Mouse (Mus musculus): Measurements from ENCODE around the gene Olfr101.
A peak's percentile ranks its signal among the peaks of the same experiment; 100 is the strongest.

Olfr101 gene

GRCm38 (mm10) chr17:37304213-37304612 lies at the start of gene Olfr101:
TSS of gene Olfr101 (minus strand) at chr17:37304313.
- DNase-seq (ENCODE audit: low spot score) = no peak

GRCm38 (mm10) chr17:37339598-37339997 lies 35.5 kb upstream of the Olfr101 start, which contains the start of gene Olfr103:
TSS of gene Olfr103 (minus strand) at chr17:37339698.
- DNase-seq (ENCODE audit: low spot score) = no peak

GRCm38 (mm10) chr17:37316954-37317353 lies 12.8 kb upstream of the Olfr101 start, which contains the start of gene Olfr102:
TSS of gene Olfr102 (minus strand) at chr17:37317054.
- DNase-seq (ENCODE audit: low spot score) = no peak

GRCm38 (mm10) chr17:37310146-37310699 lies 6.1 kb upstream of the Olfr101 start:
- DNase-seq (ENCODE audit: low spot score) = no peak

DNA sequence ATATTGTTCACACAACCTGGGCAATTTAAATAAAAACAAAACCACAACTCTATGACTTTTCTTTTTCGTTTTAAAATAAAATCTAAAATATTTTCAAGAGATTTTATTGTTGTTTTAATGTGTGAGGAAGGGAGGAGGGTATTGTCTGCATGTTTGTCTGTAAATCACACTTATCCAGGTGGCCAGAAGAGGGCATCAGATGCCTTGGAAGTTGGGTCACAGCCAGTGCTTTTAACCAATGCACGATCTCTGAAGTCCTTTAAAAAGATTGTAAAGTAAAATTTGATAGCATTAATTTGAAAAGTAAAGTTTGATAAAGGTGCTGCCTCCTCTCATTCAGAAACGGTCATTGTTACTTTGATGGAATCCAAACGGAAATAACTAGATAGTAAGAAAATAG lies 4.4 kb upstream of the Olfr101 start:
- peak; percentile 2 for DNase-seq (ENCODE audit: low spot score)

DNA sequence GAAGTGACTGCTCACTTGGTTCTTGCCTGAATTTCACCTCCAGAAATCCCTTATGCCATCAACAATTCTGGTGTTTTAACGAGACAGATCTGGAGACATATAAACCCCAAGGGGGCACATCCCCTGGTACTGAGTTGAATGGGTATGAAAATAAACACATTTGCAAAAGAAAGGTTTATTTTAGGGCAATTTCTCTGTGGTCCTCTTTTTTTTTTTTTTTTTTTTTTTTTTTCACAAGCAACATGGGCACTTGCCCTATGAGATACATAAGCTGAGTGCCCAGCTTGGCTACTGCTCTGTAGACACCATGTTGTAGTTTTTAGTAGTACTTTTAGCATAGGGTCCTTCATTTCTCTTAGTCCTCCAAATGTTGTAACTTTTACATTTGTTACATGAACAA lies 20.8 kb downstream of the Olfr101 start, which contains the start of gene Olfr99:
Gene Olfr99 (minus strand): TSS at position 101 of the 400 bp plus-strand sequence.
- DNase-seq (ENCODE audit: low spot score) = no peak

DNA sequence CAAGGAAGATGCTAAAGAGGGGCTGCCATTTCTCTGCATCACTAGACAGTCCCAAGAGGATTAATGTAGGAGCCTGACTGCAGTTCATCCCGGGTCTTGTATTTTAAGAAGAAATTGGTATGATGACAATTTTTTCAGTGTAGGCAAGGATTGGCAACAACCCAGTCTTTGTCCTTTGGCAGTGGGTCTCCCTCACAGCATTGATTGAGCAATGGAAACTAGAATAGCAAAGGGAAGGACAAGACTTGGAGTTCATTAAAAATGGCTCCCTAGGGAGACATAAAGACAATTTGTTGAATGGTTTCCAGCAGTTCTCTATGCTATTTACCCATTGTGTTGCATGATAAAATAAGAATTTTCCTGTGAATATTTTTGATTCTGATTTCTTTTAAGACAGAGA lies 23.8 kb downstream of the Olfr101 start:
- no peak for DNase-seq (ENCODE audit: low spot score)

GRCm38 (mm10) chr17:37276573-37276972 lies 27.5 kb downstream of the Olfr101 start:
- no peak for DNase-seq (ENCODE audit: low spot score)

DNA sequence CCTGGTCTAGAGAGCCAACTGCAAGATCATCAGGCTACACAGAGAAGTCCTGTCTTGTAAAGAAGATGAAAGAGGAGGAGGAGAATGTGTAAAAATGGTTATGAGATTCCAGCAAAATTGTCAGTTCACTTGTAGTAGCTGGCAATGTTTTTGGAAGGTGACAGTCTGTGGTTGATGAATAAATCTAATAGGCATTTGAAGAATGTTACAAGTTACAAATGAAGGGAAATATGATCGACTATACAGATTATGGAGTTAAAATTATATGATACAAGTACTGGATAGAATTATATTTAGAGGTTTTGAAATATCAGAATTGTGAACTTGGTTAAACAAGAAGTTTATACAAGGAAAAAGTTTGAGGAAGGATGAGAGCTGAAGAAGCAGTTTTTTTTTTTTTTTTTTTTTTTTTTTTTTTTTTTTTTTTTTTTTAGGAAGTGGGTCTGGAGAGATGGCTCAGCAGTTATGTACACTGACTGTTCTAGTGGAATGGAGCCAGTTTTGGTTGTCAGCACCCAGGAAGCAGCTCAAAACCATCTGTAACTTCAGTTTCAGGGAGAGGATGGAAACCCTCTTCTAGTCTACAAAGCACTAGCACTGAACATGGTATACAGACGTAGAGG lies 28.4 kb downstream of the Olfr101 start:
- no peak for DNase-seq (ENCODE audit: low spot score)

- DNase-seq (ENCODE audit: low spot score) = no peak
These were observed 33.4 kb downstream of the Olfr101 start for GRCm38 (mm10) chr17:37270702-37271092.

- DNase-seq (ENCODE audit: low spot score) = peak; percentile 92
These were observed 33.9 kb downstream of the Olfr101 start, which contains the start of gene H2-M3 for GRCm38 (mm10) chr17:37270058-37270701. TSS of gene H2-M3 (plus strand) at chr17:37270220.

DNA sequence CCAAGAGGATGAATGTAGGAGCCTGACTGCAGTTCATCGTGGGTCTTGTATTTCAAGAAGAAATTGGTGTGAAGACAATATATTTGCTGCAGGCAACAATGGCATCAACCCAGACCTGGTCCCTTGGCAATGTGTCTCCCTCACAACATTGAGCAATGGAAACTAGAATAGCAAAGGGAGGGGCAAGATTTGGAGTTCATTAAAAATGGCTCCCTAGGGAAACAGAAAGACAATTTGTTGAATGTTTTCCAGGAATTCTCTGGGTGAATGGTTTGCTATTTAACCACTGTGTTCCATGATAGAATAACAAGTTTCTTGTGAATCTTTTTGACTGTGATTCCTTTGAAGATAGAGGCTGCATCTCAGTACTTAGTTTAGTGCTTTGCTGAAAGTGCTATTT lies 40.5 kb downstream of the Olfr101 start, which contains the start of gene Olfr98:
Gene Olfr98 (minus strand): TSS at position 124 of the 400 bp plus-strand sequence.
- no peak for DNase-seq (ENCODE audit: low spot score)

- peak; percentile 25 for DNase-seq (ENCODE audit: low spot score)
These were observed 53.6 kb downstream of the Olfr101 start for GRCm38 (mm10) chr17:37250544-37250943.

DNA sequence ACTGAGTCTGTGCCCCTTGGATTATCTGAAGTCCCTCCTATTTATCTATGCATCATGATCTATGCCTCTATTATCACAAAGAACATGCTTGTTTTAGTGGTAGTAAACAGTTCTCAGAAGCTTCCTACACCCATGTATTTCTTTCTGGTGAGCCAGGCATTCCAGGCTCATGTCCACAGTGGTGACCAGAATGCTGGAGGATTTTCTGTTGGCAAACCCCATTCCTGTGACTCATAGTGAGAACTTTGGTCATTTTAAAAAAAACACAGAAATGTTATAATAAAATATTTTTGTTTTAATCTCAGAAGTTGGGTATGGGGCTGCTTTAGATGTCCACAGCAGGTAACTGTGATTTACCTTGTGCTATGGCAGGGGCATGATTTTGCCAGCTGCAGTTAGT lies 54.7 kb downstream of the Olfr101 start:
- DNase-seq (ENCODE audit: low spot score) = no peak

All from retina, embryonic 14.5 days (tissue).